Mouse (Mus musculus) urinary bladder, adult 18-20 months (tissue): ENCODE data around the gene Naa16.
"Not testable (repeated sequence)": the region's sequence is repeated elsewhere in the genome, so short reads cannot be mapped to it uniquely, and the experiment has no call there.

Source experiments
- DNase-seq, 2 experiments: peaks; one replicate each; pipeline ENCODE4 v3.0.0; 2022; ENCODE audit warnings: low spot score in 2 of 2, mixed read lengths in 2 of 2

Gene Naa16

GRCm38 (mm10) chr14:79390265-79390926 is at the start of gene Naa16:
Gene Naa16, minus strand, starts transcription at chr14:79390778.
- peak; percentile 90 to 95 for DNase-seq

GRCm38 (mm10) chr14:79434068-79434467 is 43.5 kb upstream of the Naa16 start:
- no peak for DNase-seq

DNA sequence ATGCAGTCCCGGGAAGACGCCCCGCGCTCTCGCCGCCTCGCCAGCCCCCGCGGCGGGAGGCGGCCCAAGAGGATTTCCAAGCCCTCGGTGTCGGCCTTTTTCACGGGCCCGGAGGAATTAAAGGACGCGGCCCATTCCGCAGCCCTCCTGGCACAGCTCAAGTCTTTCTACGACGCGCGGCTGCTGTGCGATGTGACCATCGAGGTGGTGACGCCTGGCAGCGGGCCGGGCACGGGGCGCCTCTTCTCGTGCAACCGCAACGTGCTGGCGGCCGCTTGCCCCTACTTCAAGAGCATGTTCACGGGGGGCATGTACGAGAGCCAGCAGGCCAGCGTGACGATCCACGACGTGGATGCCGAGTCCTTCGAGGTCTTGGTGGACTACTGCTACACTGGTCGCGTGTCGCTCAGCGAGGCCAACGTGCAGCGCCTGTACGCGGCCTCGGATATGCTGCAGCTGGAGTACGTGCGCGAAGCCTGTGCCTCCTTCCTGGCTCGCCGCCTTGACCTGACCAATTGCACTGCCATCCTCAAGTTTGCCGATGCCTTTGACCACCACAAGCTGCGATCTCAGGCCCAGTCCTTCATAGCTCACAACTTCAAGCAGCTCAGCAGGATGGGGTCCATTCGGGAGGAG is 36.3 kb upstream of the Naa16 start:
- not testable (repeated sequence) for DNase-seq

DNA sequence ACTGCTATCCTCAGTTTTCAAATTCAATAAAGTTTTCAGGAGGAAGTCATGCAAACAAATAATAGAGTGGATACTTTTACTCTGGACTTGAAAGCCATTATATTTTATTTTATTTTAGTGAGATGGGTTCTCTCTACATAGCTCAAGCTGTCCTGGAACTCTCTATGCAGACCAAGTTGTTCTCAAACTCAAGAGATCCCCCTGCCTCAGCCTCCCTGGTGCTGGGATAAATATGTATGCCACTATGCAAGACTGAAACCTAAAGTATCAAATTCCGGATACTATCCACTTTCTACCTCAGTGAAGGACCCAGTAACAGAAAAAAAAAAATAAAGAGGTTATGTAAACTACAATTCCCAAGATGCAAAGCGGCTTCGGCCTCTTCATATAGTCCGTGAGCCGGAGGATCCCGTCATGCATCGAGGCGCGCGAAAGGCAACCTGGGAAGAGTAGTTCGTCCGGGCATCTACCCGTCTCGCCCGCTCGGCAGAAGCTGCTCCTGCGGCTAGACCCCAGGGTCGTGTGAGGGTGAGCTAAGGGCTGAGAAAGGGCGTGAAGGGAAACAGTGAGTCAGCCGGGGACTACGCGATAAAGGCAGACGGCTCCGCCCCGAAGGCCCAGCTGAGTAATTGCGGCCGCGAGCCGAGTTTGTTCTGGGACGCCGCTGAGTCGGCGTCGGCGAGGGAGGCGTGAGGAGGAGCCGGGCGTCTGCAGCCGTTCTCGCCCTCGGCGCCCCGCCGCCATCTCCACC is 35.6 kb upstream of the Naa16 start, which contains the start of gene Kbtbd7:
Gene Kbtbd7, plus strand, starts transcription at position 533 of the 751 bp plus-strand sequence.
- peak; percentile 90 to 96 for DNase-seq

DNA sequence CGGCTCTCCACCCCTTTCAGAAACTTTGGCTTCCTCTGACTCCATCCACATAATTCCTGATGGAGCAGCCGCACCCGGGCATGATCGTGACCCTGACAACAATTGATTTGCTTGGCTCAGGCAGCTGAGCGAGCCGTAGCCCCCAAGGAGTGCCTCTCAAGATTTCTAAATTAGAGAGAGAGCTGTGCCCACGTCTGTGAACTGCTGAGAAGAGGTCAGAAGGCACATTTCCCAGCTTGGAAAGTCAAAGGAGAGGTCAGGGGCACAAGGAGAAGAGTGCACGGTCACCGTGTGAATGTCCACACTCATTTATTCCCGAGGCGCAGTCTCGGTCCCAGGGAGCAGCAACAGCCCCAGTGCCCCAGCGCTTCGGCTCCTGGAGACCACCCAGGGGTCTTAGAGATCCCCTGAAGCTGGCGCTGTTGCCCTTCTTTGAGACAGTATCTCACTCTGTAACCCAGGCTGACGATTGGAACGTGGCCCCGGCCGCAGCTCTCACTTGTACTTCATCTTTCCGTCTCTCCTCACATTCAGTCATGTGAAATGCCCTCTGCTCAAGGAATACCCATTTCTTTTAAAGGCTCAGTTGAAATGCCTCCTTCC is 29.6 kb upstream of the Naa16 start:
- DNase-seq, result no peak

GRCm38 (mm10) chr14:79413121-79413520 is 22.5 kb upstream of the Naa16 start:
- no peak for DNase-seq

- no peak for DNase-seq
Observed at GRCm38 (mm10) chr14:79410662-79411061, 20.1 kb upstream of the Naa16 start.

- no peak for DNase-seq
Observed at GRCm38 (mm10) chr14:79409278-79409830, 18.8 kb upstream of the Naa16 start.

- DNase-seq, result no peak
Observed at GRCm38 (mm10) chr14:79407641-79408040, 17.1 kb upstream of the Naa16 start.

GRCm38 (mm10) chr14:79397321-79398122 is 6.9 kb upstream of the Naa16 start, which contains the start of gene Mtrf1:
Gene Mtrf1, plus strand, starts transcription at chr14:79397772.
- peak; percentile 43 to 61 for DNase-seq

GRCm38 (mm10) chr14:79394564-79394963 is 4.0 kb upstream of the Naa16 start:
- DNase-seq, result no peak

DNA sequence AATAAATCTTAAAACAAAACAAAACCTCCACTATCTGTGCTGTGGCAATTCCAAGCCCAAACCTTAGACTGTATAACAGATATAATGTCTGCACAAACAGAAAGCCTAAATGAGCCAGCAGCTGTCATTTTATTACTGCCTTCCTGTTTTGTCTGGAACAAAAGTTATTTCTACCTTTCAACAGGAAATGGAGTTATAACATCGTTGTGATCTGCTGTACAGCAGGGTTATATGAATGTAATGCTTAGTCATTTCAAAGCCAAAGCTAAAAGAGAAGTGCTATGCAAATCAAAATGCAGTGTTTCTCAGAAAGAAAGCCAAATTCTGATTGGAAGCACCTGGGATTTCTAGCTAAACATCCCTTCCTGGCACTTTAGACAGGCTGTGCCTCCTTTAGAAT is 2.7 kb upstream of the Naa16 start:
- DNase-seq, result no peak

DNA sequence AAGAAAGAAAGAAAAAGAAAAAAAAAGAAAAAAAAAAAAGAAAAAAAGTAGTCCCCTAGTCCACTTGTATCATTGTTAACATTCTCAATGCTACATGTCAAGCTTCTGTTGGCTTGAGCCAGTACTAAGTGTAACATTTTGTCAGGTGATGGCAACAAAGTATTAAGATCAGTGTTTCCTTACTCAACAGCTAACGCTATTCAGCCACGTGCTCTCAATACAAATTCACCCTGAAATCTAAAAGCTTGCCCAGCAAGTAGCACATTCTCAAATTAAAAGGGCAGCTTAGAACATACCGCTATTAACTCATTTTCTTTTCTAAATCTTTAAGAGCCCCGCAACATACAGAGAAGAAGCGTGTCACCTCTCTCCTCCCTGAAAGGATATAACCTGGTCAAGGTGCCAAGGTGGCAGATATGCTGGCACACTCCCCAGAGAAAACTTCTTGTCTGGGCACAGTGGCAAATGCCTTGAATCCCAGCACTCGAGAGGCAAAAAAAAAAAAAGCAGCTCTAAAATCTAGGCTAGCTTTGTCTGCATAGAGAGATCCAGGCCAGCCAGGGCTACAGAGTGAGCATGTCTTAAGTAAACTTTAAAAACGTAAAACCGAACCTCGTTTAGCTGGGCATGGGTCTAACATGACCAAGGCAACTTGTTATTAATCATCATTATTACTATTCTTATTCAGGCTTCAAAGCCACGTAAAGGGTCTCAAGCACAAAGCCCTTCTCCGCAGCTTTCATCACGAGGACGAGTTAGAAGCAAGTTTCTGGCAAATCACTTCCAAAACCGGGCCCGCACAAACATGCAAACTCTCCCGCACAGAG is 927 bp downstream of the Naa16 start:
- no peak for DNase-seq

DNA sequence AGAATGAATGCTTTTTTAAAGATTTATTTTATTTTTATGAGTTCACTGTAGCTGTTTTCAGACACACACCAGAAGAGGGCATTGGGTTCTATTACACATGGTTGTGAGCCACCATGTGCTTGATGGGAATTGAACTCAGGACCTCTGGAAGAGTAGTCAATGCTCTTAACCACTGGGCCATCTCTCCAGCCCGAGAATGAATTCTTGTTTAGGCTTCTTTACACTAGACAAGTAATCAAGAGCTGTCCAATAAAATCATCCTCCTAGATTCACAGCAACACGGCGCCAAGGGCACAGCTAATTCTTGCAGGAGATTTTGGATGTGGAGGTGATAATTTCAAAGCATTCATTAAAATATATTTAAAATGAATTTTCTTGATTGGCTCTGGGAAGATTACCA is 2.3 kb downstream of the Naa16 start:
- no peak for DNase-seq

DNA sequence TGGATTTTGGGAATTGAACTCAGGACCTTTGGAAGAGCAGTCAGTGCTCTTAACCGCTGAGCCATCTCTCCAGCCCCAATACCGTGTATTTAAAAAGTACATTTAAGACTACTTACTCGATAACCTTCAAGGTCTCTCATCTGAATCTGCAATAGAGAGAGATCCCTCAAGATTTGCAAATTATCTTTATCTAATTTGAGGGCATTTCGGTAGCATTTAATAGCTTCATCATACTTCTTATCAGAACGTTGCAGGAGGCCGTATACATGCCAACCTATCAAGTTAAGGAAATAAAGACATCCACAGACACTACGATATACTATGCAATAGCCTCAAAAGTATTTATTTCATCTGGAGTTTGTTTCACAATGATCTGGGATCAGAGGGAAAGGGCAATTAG is 7.5 kb downstream of the Naa16 start:
- no peak for DNase-seq

GRCm38 (mm10) chr14:79377041-79377440 is 13.5 kb downstream of the Naa16 start:
- DNase-seq, result no peak

GRCm38 (mm10) chr14:79358055-79358454 is 32.5 kb downstream of the Naa16 start:
- DNase-seq, result no peak

- no peak for DNase-seq
Observed at GRCm38 (mm10) chr14:79346384-79346783, 44.2 kb downstream of the Naa16 start.

GRCm38 (mm10) chr14:79335613-79336012 is 55.0 kb downstream of the Naa16 start:
- DNase-seq, result no peak

DNA sequence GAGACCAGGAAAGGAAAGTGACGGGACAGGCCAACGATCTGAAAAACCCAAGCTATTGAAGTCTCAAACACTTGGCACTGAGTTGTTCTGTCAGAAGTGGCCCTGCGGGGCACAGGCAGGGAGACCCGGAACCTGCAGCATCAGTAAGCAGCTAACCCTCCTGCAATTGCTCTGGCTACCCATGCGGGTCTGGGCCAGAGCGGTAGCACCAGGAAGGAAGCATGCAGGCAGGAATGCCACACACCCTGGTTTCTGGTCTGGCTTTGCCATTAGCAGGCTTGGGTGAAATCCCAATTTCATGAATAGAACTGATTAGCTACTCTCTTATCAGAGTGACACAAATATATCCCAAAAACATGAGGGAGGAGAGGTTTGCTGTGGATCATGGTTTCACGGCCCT is 58.6 kb downstream of the Naa16 start:
- no peak for DNase-seq
